Mouse (Mus musculus) embryonic facial prominence, embryonic 11.5 days (tissue): ENCODE data around the gene Cdiptos. TPM values are rescaled to one million over a fixed set of nuclear protein-coding genes. Genes with fewer than 3 reads are reported as not detected.

ENCODE experiments used
- ATAC-seq: fragments of 200-750 bp; cut with Nextera tagmentation; replicated peaks from 2 replicates; pipeline ENCODE4 v1.8.0; 2017; ENCODE audit warnings: low read depth; ENCODE audit not compliant: insufficient number of reproducible peaks, low FRiP score, low TSS enrichment
- DNase-seq: peaks from one replicate; pipeline ENCODE4 v3.0.0-alpha.2; 2015; ENCODE audit warnings: low spot score
- H3K27ac ChIP-seq: fragments of 300-500 bp; sonication (generic); replicated peaks from 2 replicates; pipeline ENCODE4 v1.5.1; 2014; ENCODE audit warnings: mild to moderate bottlenecking, low read depth, low read length, control low read depth
- H3K27me3 ChIP-seq: fragments of 300-500 bp; sonication (generic); 2 replicates; pipeline ENCODE4 v1.6.1; 2014; ENCODE audit warnings: mild to moderate bottlenecking, low read length, moderate library complexity, mixed read lengths; ENCODE audit not compliant: control insufficient read depth, insufficient read depth
- H3K36me3 ChIP-seq: fragments of 300-500 bp; sonication (generic); replicated peaks from 2 replicates; pipeline ENCODE4 v1.6.1; 2014; ENCODE audit warnings: low read depth, mild to moderate bottlenecking, low read length, moderate library complexity, mixed read lengths; ENCODE audit not compliant: control insufficient read depth, insufficient read depth
- H3K4me1 ChIP-seq: fragments of 300-500 bp; sonication (generic); 2 replicates; pipeline ENCODE4 v1.6.1; 2014; ENCODE audit warnings: low read length, mixed read lengths; ENCODE audit not compliant: control insufficient read depth, insufficient read depth
- H3K4me2 ChIP-seq: fragments of 300-500 bp; sonication (generic); 2 replicates; pipeline ENCODE4 v1.6.1; 2014; ENCODE audit warnings: low read depth, mild to moderate bottlenecking, control low read depth, low read length, moderate library complexity
- H3K4me3 ChIP-seq: fragments of 300-500 bp; sonication (generic); 2 replicates; pipeline ENCODE4 v1.5.1; 2014; ENCODE audit warnings: low read depth, low read length, control low read depth
- H3K9ac ChIP-seq: fragments of 300-500 bp; sonication (generic); replicated peaks from 2 replicates; pipeline ENCODE4 v1.6.1; 2014; ENCODE audit warnings: mild to moderate bottlenecking, control low read depth, low read length
- H3K9me3 ChIP-seq: fragments of 300-500 bp; sonication (generic); replicated peaks from 2 replicates; pipeline ENCODE4 v1.6.1; 2016; ENCODE audit warnings: mild to moderate bottlenecking, low read length, inconsistent platforms, mixed read lengths; ENCODE audit not compliant: control insufficient read depth
- WGBS: fragments of 180-500 bp; shearing (Covaris S2); extraction: QIAGEN DNeasy Blood & Tissue Kit; methylation state at CpG from one replicate; pipeline ENCODE4 v1.1.7; 2014; 5-methylcytosine and 5-hydroxymethylcytosine counted together
- polyA plus RNA-seq: library from polyadenylated mRNA; unstranded; fragments of >200 nt; fragmentation: Nextera tagmentation; extraction: Ambion mirVana; gene quantifications from 2 replicates; pipeline ENCODE4 v1.2.1, GENCODE M21; 2014

The Cdiptos gene
- polyA plus RNA-seq, 1 experiment from 2014 or later = 2.0 TPM

DNA sequence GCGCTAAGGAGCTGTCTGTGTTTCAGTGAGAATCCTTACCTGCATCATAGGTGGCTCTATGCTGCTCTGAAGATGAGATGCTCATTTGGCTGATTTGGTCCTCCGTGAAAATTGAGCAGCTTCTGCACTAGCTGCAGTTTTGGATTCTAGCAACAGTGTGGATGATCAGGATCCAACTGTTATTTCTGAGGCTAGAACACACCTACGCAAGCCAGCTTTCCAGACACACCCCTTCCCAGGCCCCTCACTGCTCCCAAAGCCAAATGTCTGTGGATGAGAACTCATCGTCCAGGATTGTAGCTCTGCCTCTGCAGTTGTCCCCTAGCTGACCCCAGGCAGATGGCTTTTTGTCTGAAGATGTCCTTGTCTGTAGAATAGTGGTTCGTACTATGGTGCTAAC, 14.8 kb downstream of the Cdiptos start:
- 90% methylated on average over 5 of the region's 5 CpGs for WGBS
- H3K4me3 ChIP-seq = no peak overlapping the region
- no peaks in the 10 kb centered on the region for H3K4me1 ChIP-seq
- H3K27me3 ChIP-seq = peaks cover 7% of the 10 kb centered on the region; the same call in 1 of the 2 replicates
- H3K9ac ChIP-seq = no peak overlapping the region
- no peak overlapping the region for H3K4me2 ChIP-seq
- no peaks in the 10 kb centered on the region for H3K9me3 ChIP-seq
- DNase-seq (no peak), ATAC-seq (no peak)
- no peak overlapping the region for H3K27ac ChIP-seq
- H3K36me3 ChIP-seq = no peaks in the 10 kb centered on the region

DNA sequence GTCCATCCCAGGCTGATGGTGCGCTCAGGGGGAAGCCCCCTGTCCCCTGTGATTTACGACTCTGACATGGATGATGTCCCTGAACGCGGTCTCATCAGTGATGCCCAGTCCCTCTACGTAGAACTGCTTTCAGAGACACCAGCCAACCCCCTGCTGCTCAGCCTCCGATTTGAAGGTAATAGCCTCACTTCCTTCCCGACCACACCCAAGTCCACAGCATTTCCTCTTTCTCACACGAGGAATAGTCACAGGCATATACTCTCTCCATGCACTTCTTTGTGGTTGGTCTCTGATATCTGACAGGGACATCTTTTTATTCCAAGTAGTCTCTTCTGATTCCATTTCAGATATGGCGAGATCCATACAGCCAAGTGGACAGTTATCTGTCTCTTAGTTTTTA, 16.1 kb downstream of the Cdiptos start:
- Histone ChIP-seq H3K27ac (no peak overlapping the region), H3K27me3 (peaks cover 7% of the 10 kb centered on the region; the same call in 1 of the 2 replicates), H3K9me3 (no peaks in the 10 kb centered on the region), H3K4me2 (no peak overlapping the region), H3K4me1 (no peaks in the 10 kb centered on the region), H3K4me3 (no peak overlapping the region), H3K36me3 (no peaks in the 10 kb centered on the region), H3K9ac (no peak overlapping the region)
- 64% methylated on average over 9 of the region's 9 CpGs for WGBS
- ATAC-seq (no peak), DNase-seq (no peak)

DNA sequence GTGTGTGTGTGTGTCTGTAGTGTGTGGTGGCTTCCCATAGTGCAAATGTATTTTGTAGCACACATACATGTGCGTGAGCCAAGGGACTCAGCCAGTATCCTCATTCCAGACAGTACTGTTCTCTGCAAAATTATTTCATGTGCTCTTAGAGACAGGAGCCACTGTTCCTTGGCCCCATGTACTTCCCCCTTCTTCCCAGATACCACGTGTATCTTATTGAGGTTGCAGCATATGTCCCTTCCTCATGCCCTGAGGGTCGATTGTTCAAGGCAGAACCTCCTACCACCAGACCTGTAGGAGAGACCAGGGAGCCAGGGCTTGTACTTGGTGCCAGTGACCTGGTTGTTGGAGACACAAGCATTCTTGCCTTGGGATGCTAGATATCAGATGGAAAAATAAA, 20.8 kb downstream of the Cdiptos start:
- H3K4me3 ChIP-seq = no peak overlapping the region
- peaks cover 11% of the 10 kb centered on the region for H3K27me3 ChIP-seq
- H3K9ac ChIP-seq = no peak overlapping the region
- WGBS = 62% methylated on average over 3 of the region's 3 CpGs
- DNase-seq (no peak), ATAC-seq (no peak)
- H3K36me3 ChIP-seq = no peaks in the 10 kb centered on the region
- H3K9me3 ChIP-seq = no peaks in the 10 kb centered on the region
- peaks cover 2% of the 10 kb centered on the region; the same call in 1 of the 2 replicates for H3K4me1 ChIP-seq
- H3K27ac ChIP-seq = no peak overlapping the region
- no peak overlapping the region for H3K4me2 ChIP-seq

DNA sequence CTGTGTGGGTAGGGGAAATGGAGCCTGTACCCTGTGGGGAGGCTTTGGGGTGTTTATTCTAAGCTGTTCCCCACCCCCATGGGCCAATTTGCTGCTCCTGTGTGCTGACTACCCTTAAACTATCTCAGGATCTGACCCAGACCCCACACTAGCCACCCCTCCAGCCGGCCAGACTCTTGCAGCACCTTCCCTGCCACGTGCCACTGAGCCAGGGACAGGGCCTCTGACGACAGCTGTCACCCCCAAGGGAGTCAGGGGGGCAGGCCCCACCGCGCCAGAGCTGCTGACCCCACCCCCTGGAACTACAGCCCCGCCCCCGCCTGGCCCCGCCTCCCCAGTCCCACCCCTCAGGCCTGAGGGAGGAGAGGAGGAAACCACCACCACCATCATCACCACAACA, 23.3 kb downstream of the Cdiptos start:
- H3K36me3 ChIP-seq = no peaks in the 10 kb centered on the region
- no peak overlapping the region for H3K4me3 ChIP-seq
- peaks cover 13% of the 10 kb centered on the region for H3K27me3 ChIP-seq
- no peak overlapping the region for H3K9ac ChIP-seq
- no peak overlapping the region for H3K27ac ChIP-seq
- 0% methylated on average over 8 of the region's 8 CpGs for WGBS
- H3K4me1 ChIP-seq = peaks cover 2% of the 10 kb centered on the region; the same call in 1 of the 2 replicates
- H3K4me2 ChIP-seq = no peak overlapping the region; the same call in 1 of the 2 replicates
- no peak for DNase-seq
- H3K9me3 ChIP-seq = no peaks in the 10 kb centered on the region
- no peak for ATAC-seq

DNA sequence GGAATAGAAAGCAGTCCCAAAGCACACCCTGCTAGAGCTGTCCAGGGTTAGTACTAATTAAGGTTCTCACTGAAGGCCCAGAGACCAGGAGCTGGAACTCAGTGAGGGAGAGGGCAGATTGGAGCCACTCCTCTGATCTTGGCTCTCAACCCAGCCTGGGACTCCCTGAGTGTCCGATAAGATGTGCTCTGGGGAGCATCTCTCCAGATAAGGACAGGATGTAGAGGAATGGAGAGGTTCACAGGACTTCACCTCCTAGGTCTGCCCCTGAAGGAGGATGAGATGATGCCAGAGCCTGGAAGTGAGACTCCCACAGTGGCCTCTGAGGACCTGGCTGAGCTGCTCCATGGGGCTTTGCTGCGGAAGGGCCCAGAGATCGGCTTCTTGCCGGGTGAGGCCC, 24.2 kb downstream of the Cdiptos start:
- Histone ChIP-seq H3K4me2 (no peak overlapping the region), H3K4me1 (peaks cover 2% of the 10 kb centered on the region; the same call in 1 of the 2 replicates), H3K4me3 (no peak overlapping the region), H3K9me3 (no peaks in the 10 kb centered on the region), H3K27me3 (peaks cover 13% of the 10 kb centered on the region), H3K9ac (no peak overlapping the region), H3K27ac (no peak overlapping the region), H3K36me3 (no peaks in the 10 kb centered on the region)
- DNase-seq (no peak), ATAC-seq (no peak)
- WGBS = 27% methylated on average over 4 of the region's 4 CpGs

DNA sequence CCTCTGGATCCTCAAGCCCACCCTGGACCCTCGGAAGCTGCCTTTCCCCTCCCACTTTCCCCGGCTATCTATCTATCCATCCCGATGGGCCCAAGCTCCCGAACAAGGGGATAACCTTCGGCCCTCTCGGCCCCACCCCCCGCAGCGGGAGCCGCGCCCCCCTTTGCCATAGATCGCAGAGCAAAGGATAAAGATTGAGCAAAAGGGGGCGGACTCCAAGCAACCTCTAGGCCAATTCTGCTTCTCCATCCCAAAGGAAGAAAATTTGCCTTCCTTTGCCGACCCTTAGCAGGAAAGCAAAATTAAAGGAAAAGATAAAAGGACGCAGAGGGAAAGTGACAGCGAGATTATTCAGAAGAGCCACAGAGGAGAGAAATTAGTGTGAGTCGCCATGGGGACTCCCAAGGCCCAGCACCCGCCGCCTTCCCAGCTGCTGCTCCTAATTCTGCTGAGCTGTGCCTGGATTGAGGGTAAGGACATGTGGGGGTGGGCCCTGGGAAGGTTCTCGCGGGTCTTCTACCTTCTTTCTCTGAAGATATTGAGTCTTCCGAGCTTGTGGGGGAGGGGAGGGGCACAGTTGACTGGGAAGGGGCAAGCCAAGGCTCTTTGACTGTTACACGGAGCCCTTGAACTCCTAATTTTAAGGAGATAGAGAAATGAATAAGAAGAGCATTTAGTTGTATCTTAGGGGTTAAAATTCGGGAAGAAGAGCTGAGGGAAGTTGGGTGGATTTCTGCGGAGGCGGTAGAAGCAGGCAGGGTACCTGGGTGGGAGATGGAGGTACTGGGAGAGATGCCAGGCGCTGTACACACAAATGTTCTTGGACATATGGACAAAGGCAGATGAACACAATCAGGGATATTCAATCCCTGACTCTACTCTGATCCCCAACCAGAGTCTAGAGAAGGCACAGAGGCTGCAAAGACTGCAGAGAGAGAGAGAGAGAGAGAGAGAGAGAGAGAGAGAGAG, 25.0 kb downstream of the Cdiptos start:
- 5% methylated on average over 26 of the region's 26 CpGs for WGBS
- Histone ChIP-seq H3K36me3 (no peaks in the 10 kb centered on the region), H3K9me3 (no peaks in the 10 kb centered on the region), H3K4me3 (peak overlapping the region; percentile 9; the same call in 1 of the 2 replicates), H3K27ac (no peak overlapping the region), H3K27me3 (peaks cover 13% of the 10 kb centered on the region), H3K4me1 (peaks cover 2% of the 10 kb centered on the region; the same call in 1 of the 2 replicates), H3K9ac (no peak overlapping the region), H3K4me2 (peak overlapping the region; percentile 13; the same call in 1 of the 2 replicates)
- DNase-seq (no peak), ATAC-seq (no peak)

DNA sequence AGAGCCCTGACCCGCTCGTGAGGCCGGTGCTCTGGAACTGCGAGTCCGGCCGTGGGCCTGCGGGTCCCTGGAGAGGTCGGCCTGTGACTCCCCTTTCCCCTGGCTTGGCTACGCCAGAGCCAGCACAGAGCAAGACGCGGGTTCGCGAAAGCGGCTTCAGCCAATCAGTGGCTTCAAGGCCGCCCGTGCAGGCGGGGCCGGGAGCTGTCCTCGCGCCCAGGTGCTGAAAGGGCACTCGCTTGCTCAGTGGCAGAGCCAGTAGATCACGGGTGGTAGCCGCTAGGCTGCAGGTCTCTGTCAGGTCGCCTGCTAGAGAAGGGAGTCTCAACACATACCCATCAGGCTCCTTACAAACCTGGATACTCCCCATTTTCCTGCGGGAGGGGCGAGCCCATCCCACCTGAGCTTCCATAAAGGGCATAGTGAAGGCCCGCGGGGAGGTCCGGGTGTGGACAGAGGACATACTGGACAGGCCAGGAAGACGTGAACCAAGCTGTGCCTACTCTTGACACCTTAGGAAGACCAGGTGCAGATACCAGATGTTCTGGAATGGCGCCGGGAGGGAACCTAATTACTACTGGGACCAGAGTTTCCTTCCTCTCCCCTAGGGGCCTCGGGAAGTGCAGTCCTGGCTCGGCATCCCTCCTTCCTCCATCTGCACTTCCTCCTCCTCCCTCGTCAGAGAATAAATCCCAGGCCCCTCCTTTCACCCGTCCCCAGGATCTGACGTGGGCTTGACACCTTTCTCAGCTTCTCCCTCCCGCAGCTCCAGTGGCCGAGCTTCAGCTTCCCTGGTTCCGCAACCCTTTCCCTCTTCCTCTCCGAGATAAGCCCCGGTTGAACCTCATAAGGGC, 25.9 kb downstream of the Cdiptos start, which contains the start of gene Sez6l2:
Sez6l2 (plus strand) TSS at position 771 of the 854 bp plus-strand sequence.
- Histone ChIP-seq H3K27me3 (peaks cover 13% of the 10 kb centered on the region), H3K9ac (0 out of 2 replicates have a peak within 1 kb of the TSS, but pooled peaks have one; percentile 22), H3K27ac (no peak within 1 kb of the TSS), H3K4me1 (peaks cover 2% of the 10 kb centered on the region; the same call in 1 of the 2 replicates), H3K36me3 (no peaks in the 10 kb centered on the region), H3K4me3 (peak within 1 kb of the TSS; percentile 32), H3K9me3 (no peaks in the 10 kb centered on the region), H3K4me2 (peak within 1 kb of the TSS; percentile 88)
- DNase-seq = peak; percentile 95
- peak; percentile 91 for ATAC-seq
- under 1% methylated on average over 42 of the region's 42 CpGs for WGBS
